Mouse (Mus musculus): ENCODE results near the gene C3ar1. TPM values are rescaled to one million over a fixed set of nuclear protein-coding genes. Genes with fewer than 3 reads are reported as not detected.
A peak's percentile ranks its signal among the peaks of the same experiment; 100 is the strongest.

The C3ar1 gene
- total RNA-seq (2014; fragmentation: Nextera tagmentation): not detected in 2 replicates
- not detected in 2 replicates for total RNA-seq (2017)

GRCm38 (mm10) chr6:122855955-122856354, at the start of gene C3ar1:
Gene C3ar1 (minus strand): TSS chr6:122856161.
- peak; percentile 89 for ATAC-seq (replicated peaks; ENCODE audit: low FRiP score, low TSS enrichment, poor library complexity, severe bottlenecking)

GRCm38 (mm10) chr6:122892442-122893049, 36.6 kb upstream of the C3ar1 start:
- ATAC-seq (replicated peaks; ENCODE audit: low FRiP score, low TSS enrichment, poor library complexity, severe bottlenecking): peak; percentile 92

GRCm38 (mm10) chr6:122889599-122889998, 33.6 kb upstream of the C3ar1 start:
- no peak for ATAC-seq (replicated peaks; ENCODE audit: low FRiP score, low TSS enrichment, poor library complexity, severe bottlenecking)

GRCm38 (mm10) chr6:122883603-122884002, 27.6 kb upstream of the C3ar1 start:
- ATAC-seq (replicated peaks; ENCODE audit: low FRiP score, low TSS enrichment, poor library complexity, severe bottlenecking): no peak

- ATAC-seq (replicated peaks; ENCODE audit: low FRiP score, low TSS enrichment, poor library complexity, severe bottlenecking): no peak
Measured at GRCm38 (mm10) chr6:122881287-122881686, 25.3 kb upstream of the C3ar1 start.

- no peak for ATAC-seq (replicated peaks; ENCODE audit: low FRiP score, low TSS enrichment, poor library complexity, severe bottlenecking)
Measured at GRCm38 (mm10) chr6:122879781-122880505, 24.0 kb upstream of the C3ar1 start.

- ATAC-seq (replicated peaks; ENCODE audit: low FRiP score, low TSS enrichment, poor library complexity, severe bottlenecking): no peak
Measured at GRCm38 (mm10) chr6:122879141-122879735, 23.3 kb upstream of the C3ar1 start.

- peak; percentile 56 for ATAC-seq (replicated peaks; ENCODE audit: low FRiP score, low TSS enrichment, poor library complexity, severe bottlenecking)
Measured at GRCm38 (mm10) chr6:122874720-122875389, 18.9 kb upstream of the C3ar1 start.

GRCm38 (mm10) chr6:122873871-122874719, 18.1 kb upstream of the C3ar1 start, which contains the start of gene Necap1:
Gene Necap1 (plus strand): TSS chr6:122874474.
- peak; percentile 91 for ATAC-seq (replicated peaks; ENCODE audit: low FRiP score, low TSS enrichment, poor library complexity, severe bottlenecking)

- ATAC-seq (replicated peaks; ENCODE audit: low FRiP score, low TSS enrichment, poor library complexity, severe bottlenecking): no peak
Measured at GRCm38 (mm10) chr6:122872800-122873199, 16.8 kb upstream of the C3ar1 start.

GRCm38 (mm10) chr6:122869846-122870245, 13.9 kb upstream of the C3ar1 start:
- ATAC-seq (replicated peaks; ENCODE audit: low FRiP score, low TSS enrichment, poor library complexity, severe bottlenecking): no peak

GRCm38 (mm10) chr6:122867914-122868313, 12.0 kb upstream of the C3ar1 start:
- peak; percentile 93 for ATAC-seq (replicated peaks; ENCODE audit: low FRiP score, low TSS enrichment, poor library complexity, severe bottlenecking)

- ATAC-seq (replicated peaks; ENCODE audit: low FRiP score, low TSS enrichment, poor library complexity, severe bottlenecking): no peak
Measured at GRCm38 (mm10) chr6:122862871-122863270, 6.9 kb upstream of the C3ar1 start.

GRCm38 (mm10) chr6:122862434-122862833, 6.5 kb upstream of the C3ar1 start:
- no peak for ATAC-seq (replicated peaks; ENCODE audit: low FRiP score, low TSS enrichment, poor library complexity, severe bottlenecking)

- ATAC-seq (replicated peaks; ENCODE audit: low FRiP score, low TSS enrichment, poor library complexity, severe bottlenecking): no peak
Measured at GRCm38 (mm10) chr6:122854552-122854951, 1.4 kb downstream of the C3ar1 start.

GRCm38 (mm10) chr6:122852696-122853095, 3.3 kb downstream of the C3ar1 start:
- no peak for ATAC-seq (replicated peaks; ENCODE audit: low FRiP score, low TSS enrichment, poor library complexity, severe bottlenecking)

GRCm38 (mm10) chr6:122843759-122844158, 12.2 kb downstream of the C3ar1 start:
- ATAC-seq (replicated peaks; ENCODE audit: low FRiP score, low TSS enrichment, poor library complexity, severe bottlenecking): no peak

- ATAC-seq (replicated peaks; ENCODE audit: low FRiP score, low TSS enrichment, poor library complexity, severe bottlenecking): no peak
Measured at GRCm38 (mm10) chr6:122837539-122837938, 18.4 kb downstream of the C3ar1 start.

GRCm38 (mm10) chr6:122836974-122837373, 19.0 kb downstream of the C3ar1 start:
- no peak for ATAC-seq (replicated peaks; ENCODE audit: low FRiP score, low TSS enrichment, poor library complexity, severe bottlenecking)
